Mouse (Mus musculus) large intestine, adult 2 months (tissue): ENCODE measurements around the gene Fbxo6. TPM values are rescaled to one million over a fixed set of nuclear protein-coding genes. Genes with fewer than 3 reads are reported as not detected.

Source experiments
- DNase-seq: peaks from one replicate; pipeline ENCODE4 v3.0.0-alpha.2; 2012; ENCODE audit warnings: low read depth, low spot score
- WGBS: fragments of 180-500 bp; shearing (Covaris S2); methylation state at CpG from one replicate; pipeline ENCODE4 v1.1.7; 2018; 5-methylcytosine and 5-hydroxymethylcytosine counted together
- polyA plus RNA-seq: library from polyadenylated mRNA; depleted of rRNA; stranded (reverse); fragments of >200 nt; gene quantifications from 2 replicates; pipeline ENCODE4 v1.2.3, GENCODE M21; 2012; rRNA removed

The Fbxo6 gene
- polyA plus RNA-seq, 1 experiment = 45.2 TPM

DNA sequence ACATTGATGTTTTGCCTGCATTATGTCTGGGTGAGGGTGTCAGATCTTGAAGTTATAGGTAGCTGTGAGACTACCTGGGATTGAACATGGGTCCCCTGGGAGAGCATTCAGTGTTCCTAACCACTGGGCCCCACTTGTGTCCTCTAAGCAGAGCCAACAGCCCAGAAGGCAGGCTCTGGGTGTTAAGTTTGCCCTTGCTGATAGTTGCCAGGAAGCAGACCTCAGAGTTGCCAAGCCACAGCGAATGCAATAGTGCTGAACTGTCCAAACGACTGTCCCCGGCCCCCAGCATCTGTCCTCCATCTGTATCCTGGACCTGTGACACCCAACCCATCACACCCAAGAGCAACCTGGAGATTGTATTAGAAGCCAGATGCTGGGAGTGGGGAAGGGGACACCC is 53.3 kb downstream of the Fbxo6 start:
- 84% methylated on average over 3 of the region's 3 CpGs for WGBS
- DNase-seq = no peak

DNA sequence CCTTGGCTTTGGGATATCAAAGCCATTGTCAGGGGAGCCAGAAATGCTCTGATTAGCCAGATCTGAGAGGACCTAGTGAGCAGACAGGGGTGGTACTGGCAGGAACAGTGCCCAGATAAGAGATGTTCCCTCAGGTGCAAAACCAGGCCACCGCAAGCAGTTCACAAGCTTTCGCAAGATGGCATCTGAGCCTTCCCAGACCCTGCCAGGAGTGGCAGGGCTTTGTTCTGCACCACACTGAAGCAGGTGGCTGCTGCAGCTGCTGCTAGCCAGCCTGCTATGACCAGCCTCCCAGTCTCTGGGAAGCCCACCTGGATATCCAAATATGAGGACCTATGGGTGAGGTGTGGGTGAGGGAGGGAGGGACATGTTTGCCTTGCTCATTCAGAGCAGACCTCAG is 54.0 kb downstream of the Fbxo6 start:
- 92% methylated on average over 2 of the region's 2 CpGs for WGBS
- DNase-seq = no peak

Other genes with a start within 250 kb of the Fbxo6 start
- gene Mfn2, start 247.4 kb downstream of the Fbxo6 start, polyA plus RNA-seq = 51.7 and 75.1 TPM in 2 replicates
- gene Plod1, start 215.4 kb downstream of the Fbxo6 start, polyA plus RNA-seq = 15.5 and 18.3 TPM in 2 replicates
- 83.1 and 111 TPM in 2 replicates for gene 2510039O18Rik, start 211.2 kb downstream of the Fbxo6 start, polyA plus RNA-seq
- not detected in 2 replicates for gene Nppb, start 166.4 kb downstream of the Fbxo6 start, polyA plus RNA-seq
- gene Nppa, start 151.4 kb downstream of the Fbxo6 start, polyA plus RNA-seq = 0.22 TPM in 1 of 2 replicates, not detected in the other
- 2.4 and 3.2 TPM in 2 replicates for gene Clcn6, start 113.3 kb downstream of the Fbxo6 start, polyA plus RNA-seq
- 7.2 and 12.1 TPM in 2 replicates for gene Mthfr, start 113.1 kb downstream of the Fbxo6 start, polyA plus RNA-seq
- gene Agtrap, start 64.1 kb downstream of the Fbxo6 start, polyA plus RNA-seq = 13.3 and 15.4 TPM in 2 replicates
- 21.5 and 21.8 TPM in 2 replicates for gene Mad2l2, start 21.8 kb downstream of the Fbxo6 start, polyA plus RNA-seq
- 0.26 and 0.32 TPM in 2 replicates for gene Draxin, start 21.4 kb downstream of the Fbxo6 start, polyA plus RNA-seq
- gene Fbxo44, start 8.3 kb upstream of the Fbxo6 start, polyA plus RNA-seq = 6.1 and 11.0 TPM in 2 replicates
- 0.88 and 0.95 TPM in 2 replicates for gene Fbxo2, start 8.5 kb upstream of the Fbxo6 start, polyA plus RNA-seq
- 0.02 and 0.10 TPM in 2 replicates for gene Disp3, start 135.8 kb upstream of the Fbxo6 start, polyA plus RNA-seq